Mouse (Mus musculus) kidney, postnatal 0 days (tissue): ENCODE measurements around the gene Abhd16a. TPM values are rescaled to one million over a fixed set of nuclear protein-coding genes. Genes with fewer than 3 reads are reported as not detected.

Experiments
- ATAC-seq: fragments of 200-750 bp; cut with Nextera tagmentation; replicated peaks from 2 replicates; pipeline ENCODE4 v1.8.0; 2017; ENCODE audit warnings: low read depth, moderate number of reproducible peaks, moderate TSS enrichment, moderate library complexity; ENCODE audit not compliant: low FRiP score
- DNase-seq: peaks from one replicate; pipeline ENCODE4 v3.0.0-alpha.2; 2016; ENCODE audit warnings: low spot score
- H3K27ac ChIP-seq: fragments of 300-500 bp; sonication (generic); 2 replicates; pipeline ENCODE4 v1.5.1; 2014; ENCODE audit warnings: mild to moderate bottlenecking
- H3K27me3 ChIP-seq: fragments of 300-500 bp; sonication (generic); 2 replicates; pipeline ENCODE4 v1.6.1; 2014; ENCODE audit warnings: low read length, mixed read lengths; ENCODE audit not compliant: insufficient read depth
- H3K36me3 ChIP-seq: fragments of 300-500 bp; sonication (generic); 2 replicates; pipeline ENCODE4 v1.6.1; 2014; ENCODE audit warnings: low read length, mixed read lengths; ENCODE audit not compliant: insufficient read depth
- H3K4me1 ChIP-seq: fragments of 300-500 bp; sonication (generic); replicated peaks from 2 replicates; pipeline ENCODE4 v1.6.1; 2014; ENCODE audit warnings: antibody characterized with exemption, low read length, mixed read lengths; ENCODE audit not compliant: insufficient read depth
- H3K4me2 ChIP-seq: fragments of 300-500 bp; sonication (generic); 2 replicates; pipeline ENCODE4 v1.6.1; 2014; ENCODE audit warnings: mild to moderate bottlenecking, low read length, moderate library complexity, mixed read lengths
- H3K4me3 ChIP-seq: fragments of 300-500 bp; sonication (generic); replicated peaks from 2 replicates; pipeline ENCODE4 v1.5.1; 2014; ENCODE audit warnings: low read depth, low read length
- H3K9ac ChIP-seq: fragments of 300-500 bp; sonication (generic); 2 replicates; pipeline ENCODE4 v1.6.1; 2014; ENCODE audit warnings: low read depth, low read length
- H3K9me3 ChIP-seq: fragments of 300-500 bp; sonication (generic); replicated peaks from 2 replicates; pipeline ENCODE4 v1.6.1; 2016; ENCODE audit warnings: low read length, inconsistent platforms, mixed read lengths
- CTCF ChIP-seq: IDR thresholded peaks from 2 replicates; pipeline ENCODE4 v1.5.1; 2016; ENCODE audit warnings: antibody characterized with exemption, low read depth, mild to moderate bottlenecking, moderate library complexity
- WGBS: fragments of 180-500 bp; shearing (Covaris S2); extraction: QIAGEN DNeasy Blood & Tissue Kit; methylation state at CpG from one replicate; pipeline ENCODE4 v1.1.7; 2014; 5-methylcytosine and 5-hydroxymethylcytosine counted together
- polyA plus RNA-seq: library from polyadenylated mRNA; unstranded; fragments of >200 nt; fragmentation: Nextera tagmentation; extraction: Ambion mirVana; gene quantifications from 2 replicates; pipeline ENCODE4 v1.2.1, GENCODE M21; 2015

Abhd16a gene
- polyA plus RNA-seq, 1 experiment from 2014 or later, result 109 TPM

DNA sequence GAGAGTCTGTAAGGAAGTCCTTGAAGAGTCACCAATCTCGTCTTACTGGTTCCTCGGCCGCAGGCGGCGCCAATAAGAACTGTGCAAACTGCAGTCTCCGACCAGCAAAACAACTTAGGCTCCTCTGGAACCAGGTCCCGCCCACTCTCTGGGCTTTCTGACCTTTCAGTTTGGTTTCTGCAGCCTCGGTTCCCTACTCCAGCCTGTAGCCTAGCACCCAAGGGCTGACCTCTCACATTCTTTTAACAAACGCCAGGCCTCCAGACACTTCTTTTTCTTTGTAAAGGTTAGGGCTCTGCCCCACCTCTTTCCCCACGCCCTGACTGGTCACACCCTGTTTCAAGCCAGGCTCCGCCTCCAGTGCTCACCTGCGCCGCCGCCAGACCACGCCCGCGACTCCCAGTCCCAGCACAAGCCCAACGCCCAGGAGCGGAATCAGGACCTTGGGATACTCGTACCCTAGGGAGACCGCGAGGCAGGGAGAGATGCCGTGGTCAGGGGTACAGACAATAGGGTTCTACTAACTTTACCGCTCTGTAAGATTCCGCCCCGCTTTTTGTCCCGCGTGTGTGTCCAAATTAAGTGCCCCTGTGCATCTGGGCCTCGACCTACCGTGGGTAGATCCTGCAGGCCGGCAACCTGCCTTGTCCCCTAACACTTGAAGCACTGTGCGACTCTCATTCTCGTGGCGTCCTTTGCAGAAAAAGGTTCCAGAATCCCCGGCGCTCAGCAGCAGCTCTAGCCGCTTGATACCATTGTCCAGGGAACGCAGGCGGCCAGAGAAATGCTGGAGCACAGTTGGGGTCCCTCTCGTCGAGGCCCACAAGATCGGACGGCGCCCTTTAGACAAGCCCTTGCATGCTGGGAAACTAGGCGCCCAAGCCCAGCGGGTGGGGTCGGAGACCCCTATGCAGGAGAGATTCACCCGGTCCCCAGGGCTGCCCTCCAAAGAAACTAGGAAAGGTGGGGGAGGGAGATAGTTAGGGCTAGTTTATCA is 23.8 kb upstream of the Abhd16a start, which contains the start of gene Ly6g6c:
Gene Ly6g6c, plus strand, starts transcription at position 438 of the 997 bp plus-strand sequence.
- Histone ChIP-seq H3K27me3 (no peaks in the 10 kb centered on the region), H3K4me2 (peak within 1 kb of the TSS; percentile 64), H3K27ac (peak within 1 kb of the TSS; percentile 79), H3K4me1 (peaks cover 16% of the 10 kb centered on the region), H3K9ac (peak within 1 kb of the TSS; percentile 53), H3K36me3 (peaks cover 6% of the 10 kb centered on the region; the same call in 1 of the 2 replicates), H3K4me3 (peak within 1 kb of the TSS; percentile 36), H3K9me3 (no peaks in the 10 kb centered on the region)
- DNase-seq, result peak; percentile 89
- peak; percentile 54 for ATAC-seq
- TF ChIP-seq CTCF, result 0 out of 2 replicates have a peak, but pooled peaks have one; percentile 24
- WGBS, result 1% methylated on average over 48 of the region's 48 CpGs

- Histone ChIP-seq H3K4me1 (peaks cover 10% of the 10 kb centered on the region; the same call in 1 of the 2 replicates), H3K36me3 (peaks cover 6% of the 10 kb centered on the region; the same call in 1 of the 2 replicates), H3K9me3 (no peaks in the 10 kb centered on the region), H3K9ac (peak within 1 kb of the TSS; percentile 53), H3K27ac (peak within 1 kb of the TSS; percentile 79; the same call in 1 of the 2 replicates), H3K27me3 (no peaks in the 10 kb centered on the region), H3K4me2 (peak within 1 kb of the TSS; percentile 64), H3K4me3 (peak within 1 kb of the TSS; percentile 36)
- no peak for TF ChIP-seq CTCF
- no peak for DNase-seq
- ATAC-seq, result no peak
- 58% methylated on average over 10 of the region's 10 CpGs for WGBS
Measured at GRCm38 (mm10) chr17:35066084-35066483, 23.0 kb upstream of the Abhd16a start, which contains the start of gene Mpig6b. TSS of gene Mpig6b (minus strand) at chr17:35066184.

DNA sequence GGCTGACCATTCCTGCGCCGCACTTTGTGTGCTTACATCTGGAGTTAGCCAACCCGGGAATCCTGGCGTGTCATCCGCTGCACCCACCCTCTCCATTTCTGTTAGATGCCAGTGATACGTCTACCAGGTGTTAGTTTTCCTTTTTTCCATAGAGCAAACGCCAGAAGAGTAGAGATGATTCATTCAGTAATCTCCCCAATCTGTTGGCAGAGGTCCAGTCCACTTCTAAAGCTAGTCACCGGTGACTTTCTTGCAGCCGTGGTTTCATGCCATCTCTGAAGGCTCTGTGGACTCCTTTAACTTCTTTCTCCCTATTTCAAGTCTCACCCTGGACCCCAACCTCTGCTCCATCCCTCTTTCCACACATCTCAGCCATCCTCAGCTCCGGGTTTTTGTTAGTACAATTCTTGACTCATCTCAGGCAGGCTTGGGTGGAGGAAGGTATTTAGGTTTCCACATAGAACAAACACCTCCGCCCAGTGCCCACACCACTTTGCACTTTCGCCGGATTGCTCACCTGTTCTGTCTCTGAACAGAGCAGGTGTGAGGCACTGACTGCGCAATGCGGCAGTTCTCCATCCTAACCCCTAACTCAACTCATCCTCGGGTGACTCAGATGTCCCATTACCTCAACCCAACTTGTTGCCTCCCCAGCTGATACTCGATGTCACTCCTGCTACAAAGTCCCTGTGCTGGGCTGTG is 20.7 kb upstream of the Abhd16a start:
- TF ChIP-seq CTCF, result no peak
- Histone ChIP-seq H3K4me1 (peaks cover 10% of the 10 kb centered on the region; the same call in 1 of the 2 replicates), H3K9ac (no peak overlapping the region), H3K27me3 (no peaks in the 10 kb centered on the region), H3K36me3 (no peaks in the 10 kb centered on the region), H3K4me2 (no peak overlapping the region), H3K9me3 (no peaks in the 10 kb centered on the region), H3K4me3 (no peak overlapping the region), H3K27ac (no peak overlapping the region)
- DNase-seq (no peak), ATAC-seq (no peak)
- WGBS, result 76% methylated on average over 17 of the region's 17 CpGs

- Histone ChIP-seq H3K36me3 (no peaks in the 10 kb centered on the region), H3K9me3 (no peaks in the 10 kb centered on the region), H3K4me3 (no peak overlapping the region), H3K4me2 (no peak overlapping the region), H3K27me3 (no peaks in the 10 kb centered on the region), H3K9ac (no peak overlapping the region), H3K27ac (no peak overlapping the region), H3K4me1 (no peaks in the 10 kb centered on the region)
- ATAC-seq, result no peak
- no peak for TF ChIP-seq CTCF
- DNase-seq, result no peak
- WGBS, result 59% methylated on average over 6 of the region's 6 CpGs
Measured at GRCm38 (mm10) chr17:35070556-35071229, 18.4 kb upstream of the Abhd16a start.

GRCm38 (mm10) chr17:35071454-35071853 is 17.6 kb upstream of the Abhd16a start:
- Histone ChIP-seq H3K4me2 (no peak overlapping the region), H3K4me1 (0 out of 2 replicates have a peak, but pooled peaks cover under 1% of the 10 kb centered on the region), H3K9me3 (no peaks in the 10 kb centered on the region), H3K27ac (no peak overlapping the region), H3K36me3 (no peaks in the 10 kb centered on the region), H3K9ac (no peak overlapping the region), H3K4me3 (no peak overlapping the region), H3K27me3 (no peaks in the 10 kb centered on the region)
- TF ChIP-seq CTCF, result no peak
- no peak for ATAC-seq
- WGBS, result 42% methylated on average over 9 of the region's 9 CpGs
- no peak for DNase-seq

GRCm38 (mm10) chr17:35074097-35074496 is 15.0 kb upstream of the Abhd16a start:
- no peak for TF ChIP-seq CTCF

More at GRCm38 (mm10) chr17:35074097-35074496, 15.0 kb upstream of the Abhd16a start:
- DNase-seq (no peak), ATAC-seq (no peak)
- H3K4me2 ChIP-seq, result no peak overlapping the region
- no peak overlapping the region for H3K9ac ChIP-seq
- peaks cover 3% of the 10 kb centered on the region; the same call in 1 of the 2 replicates for H3K4me1 ChIP-seq
- 35% methylated on average over 17 of the region's 17 CpGs for WGBS
- no peak overlapping the region for H3K4me3 ChIP-seq
- no peaks in the 10 kb centered on the region for H3K9me3 ChIP-seq
- H3K27ac ChIP-seq, result no peak overlapping the region
- no peaks in the 10 kb centered on the region for H3K36me3 ChIP-seq
- no peaks in the 10 kb centered on the region for H3K27me3 ChIP-seq
